Mouse (Mus musculus) small intestine, adult 2 months (tissue): Measurements from ENCODE around the gene 1700069L16Rik. TPM values are rescaled to one million over a fixed set of nuclear protein-coding genes. Genes with fewer than 3 reads are reported as not detected.
A peak's percentile ranks its signal among the peaks of the same experiment; 100 is the strongest.

Experiments used
- H3K27ac ChIP-seq: fragments of 200-500 bp; 2 replicates; pipeline ENCODE4 v1.5.1; 2012; ENCODE audit warnings: low read depth, low read length, control low read depth, inconsistent platforms; ENCODE audit not compliant: insufficient read depth
- H3K27me3 ChIP-seq: fragments of 200-500 bp; 2 replicates; pipeline ENCODE4 v1.6.1; 2012; ENCODE audit warnings: mild to moderate bottlenecking, moderate library complexity, low read length, inconsistent platforms; ENCODE audit not compliant: control insufficient read depth, insufficient read depth
- H3K36me3 ChIP-seq: fragments of 200-500 bp; 2 replicates; pipeline ENCODE4 v1.6.1; 2012; ENCODE audit warnings: mild to moderate bottlenecking, low read length, control low read depth, inconsistent platforms; ENCODE audit not compliant: control insufficient read depth, insufficient read depth
- H3K4me1 ChIP-seq: fragments of 200-500 bp; 2 replicates; pipeline ENCODE4 v1.6.1; 2012; ENCODE audit warnings: low read length, inconsistent platforms, mixed read lengths; ENCODE audit not compliant: control insufficient read depth, insufficient read depth, insufficient read length
- H3K4me3 ChIP-seq: fragments of 200-500 bp; 2 replicates; pipeline ENCODE4 v1.5.1; 2012; ENCODE audit warnings: low read depth, mild to moderate bottlenecking, control low read depth, inconsistent platforms, low read length, moderate library complexity
- CTCF ChIP-seq: fragments of 200-500 bp; IDR thresholded peaks from 2 replicates; pipeline ENCODE4 v1.5.1; 2012; ENCODE audit warnings: low read depth, mild to moderate bottlenecking, control low read depth, inconsistent platforms, low read length, moderate library complexity, mixed read lengths; ENCODE audit not compliant: insufficient replicate concordance, insufficient read length; ENCODE audit errors: extremely low read depth
- POLR2A ChIP-seq: fragments of 200-500 bp; IDR thresholded peaks from 2 replicates; pipeline ENCODE4 v1.6.1; 2012; ENCODE audit warnings: low read depth, mild to moderate bottlenecking, control low read depth, inconsistent platforms, low read length, moderate library complexity
- WGBS: fragments of 180-500 bp; shearing (Covaris S2); methylation state at CpG from one replicate; pipeline ENCODE4 v1.1.7; 2018; 5-methylcytosine and 5-hydroxymethylcytosine counted together
- polyA plus RNA-seq: library from polyadenylated mRNA; depleted of rRNA; stranded (reverse); fragments of >200 nt; gene quantifications from 2 replicates; pipeline ENCODE4 v1.2.3, GENCODE M21; 2012

1700069L16Rik gene
- polyA plus RNA-seq, 1 experiment, result not detected

- no peak for TF ChIP-seq CTCF
- no peak for TF ChIP-seq POLR2A
- Histone ChIP-seq H3K4me1 (no peaks in the 10 kb centered on the region; the same call in none of the 2 replicates), H3K27ac (no peak overlapping the region), H3K4me3 (no peak overlapping the region), H3K36me3 (peaks cover 28% of the 10 kb centered on the region), H3K27me3 (no peaks in the 10 kb centered on the region)
- 84% methylated on average over 11 of the region's 11 CpGs for WGBS
Observed at GRCm38 (mm10) chr5:113737607-113738237, 13.2 kb upstream of the 1700069L16Rik start.

- no peaks in the 10 kb centered on the region; the same call in none of the 2 replicates for H3K4me1 ChIP-seq
- H3K4me3 ChIP-seq, result peak overlapping the region; percentile 90
- no peaks in the 10 kb centered on the region for H3K27me3 ChIP-seq
- WGBS, result 37% methylated on average over 15 of the region's 15 CpGs
- TF ChIP-seq POLR2A (no peak), CTCF (no peak)
- peak overlapping the region; percentile 75; the same call in 1 of the 2 replicates for H3K27ac ChIP-seq
- H3K36me3 ChIP-seq, result peaks cover 19% of the 10 kb centered on the region
Observed at GRCm38 (mm10) chr5:113736522-113737164, 12.1 kb upstream of the 1700069L16Rik start.

- Histone ChIP-seq H3K36me3 (peaks cover 17% of the 10 kb centered on the region), H3K4me3 (peak overlapping the region; percentile 90), H3K4me1 (no peaks in the 10 kb centered on the region; the same call in none of the 2 replicates), H3K27me3 (no peaks in the 10 kb centered on the region), H3K27ac (peak overlapping the region; percentile 75)
- 1% methylated on average over 10 of the region's 10 CpGs for WGBS
- TF ChIP-seq CTCF, result no peak
- no peak for TF ChIP-seq POLR2A
Observed at GRCm38 (mm10) chr5:113736113-113736502, 11.5 kb upstream of the 1700069L16Rik start.

- H3K4me3 ChIP-seq, result peak within 1 kb of the TSS; percentile 90
Observed at GRCm38 (mm10) chr5:113735345-113736112, 11.0 kb upstream of the 1700069L16Rik start, which contains the start of gene Ficd. TSS of gene Ficd (plus strand) at chr5:113735803.

GRCm38 (mm10) chr5:113735023-113735344 is 10.4 kb upstream of the 1700069L16Rik start:
- TF ChIP-seq POLR2A (no peak), CTCF (no peak)
- Histone ChIP-seq H3K27me3 (no peaks in the 10 kb centered on the region), H3K4me1 (no peaks in the 10 kb centered on the region; the same call in none of the 2 replicates), H3K36me3 (peaks cover 12% of the 10 kb centered on the region), H3K4me3 (peak overlapping the region; percentile 90), H3K27ac (peak overlapping the region; percentile 88)
- 14% methylated on average over 7 of the region's 7 CpGs for WGBS

More at GRCm38 (mm10) chr5:113735345-113736112, 11.0 kb upstream of the 1700069L16Rik start, which contains the start of gene Ficd:
- Histone ChIP-seq H3K27me3 (no peaks in the 10 kb centered on the region), H3K27ac (peak within 1 kb of the TSS; percentile 88), H3K4me1 (no peaks in the 10 kb centered on the region; the same call in none of the 2 replicates), H3K36me3 (peaks cover 12% of the 10 kb centered on the region)
- under 1% methylated on average over 71 of the region's 71 CpGs for WGBS
- peak; percentile 47; the same call in 1 of the 2 replicates for TF ChIP-seq POLR2A
- TF ChIP-seq CTCF, result no peak

GRCm38 (mm10) chr5:113734376-113734775 is 9.8 kb upstream of the 1700069L16Rik start:
- Histone ChIP-seq H3K4me1 (no peaks in the 10 kb centered on the region; the same call in none of the 2 replicates), H3K27me3 (no peaks in the 10 kb centered on the region), H3K4me3 (no peak overlapping the region), H3K27ac (no peak overlapping the region), H3K36me3 (peaks cover 10% of the 10 kb centered on the region)
- 62% methylated on average over 5 of the region's 5 CpGs for WGBS
- TF ChIP-seq CTCF, result no peak
- no peak for TF ChIP-seq POLR2A

GRCm38 (mm10) chr5:113732182-113732581 is 7.6 kb upstream of the 1700069L16Rik start:
- Histone ChIP-seq H3K4me1 (no peaks in the 10 kb centered on the region; the same call in none of the 2 replicates), H3K36me3 (no peaks in the 10 kb centered on the region), H3K4me3 (no peak overlapping the region), H3K27ac (no peak overlapping the region), H3K27me3 (no peaks in the 10 kb centered on the region)
- 29% methylated on average over 6 of the region's 6 CpGs for WGBS
- TF ChIP-seq CTCF (peak; percentile 69; the same call in 1 of the 2 replicates), POLR2A (no peak)
